Mouse (Mus musculus): ENCODE measurements at regions not wholly inside any gene's neighbourhood (a gene's known extent, or its start where the extent isn't known, plus 50 kb on each side); places are given as distances from the start of the nearest gene placed in this dataset.

GRCm38 (mm10) chr13:84648056-84648455 is 426.0 kb downstream of the Tmem161b start:
- Histone ChIP-seq H3K27ac (no peak overlapping the region), H3K4me3 (no peak overlapping the region), H3K79me2 (replicated peaks; ENCODE audit: control insufficient read depth, insufficient read depth, low read length) (no peaks in the 10 kb centered on the region), H3K27me3 (ENCODE audit: control insufficient read depth, insufficient read depth, low read length) (no peaks in the 10 kb centered on the region), H3K9ac (ENCODE audit: low read depth, low read length) (no peak overlapping the region), H3K4me1 (ENCODE audit: control insufficient read depth, insufficient read depth, low read length) (no peaks in the 10 kb centered on the region), H3K36me3 (ENCODE audit: control insufficient read depth, insufficient read depth, low read length) (no peaks in the 10 kb centered on the region)
- TF ChIP-seq CTCF (IDR thresholded peaks at IDR 0.05) (no peak), POLR2A (IDR thresholded peaks at IDR 0.05; ENCODE audit: insufficient read depth, low read depth, low read length) (no peak), EP300 (IDR thresholded peaks at IDR 0.05; ENCODE audit: insufficient read depth, low read depth, low read length) (no peak)
- WGBS, result 35% methylated on average over 1 of the region's 1 CpGs
- DNase-seq, result no peak
- intact Hi-C loops (cut with DNase I), result no loop called here

- no peaks in the 10 kb centered on the region for H3K79me2 ChIP-seq (replicated peaks; ENCODE audit: control insufficient read depth, insufficient read depth, low read length)
- WGBS, result 64% methylated on average over 2 of the region's 2 CpGs
- no peak for TF ChIP-seq CTCF (IDR thresholded peaks at IDR 0.05)
- no peak for TF ChIP-seq EP300 (IDR thresholded peaks at IDR 0.05; ENCODE audit: insufficient read depth, low read depth, low read length)
- TF ChIP-seq POLR2A (IDR thresholded peaks at IDR 0.05; ENCODE audit: insufficient read depth, low read depth, low read length), result no peak
These were observed 441.9 kb downstream of the Tmem161b start for GRCm38 (mm10) chr13:84663967-84664366.

GRCm38 (mm10) chr13:84680971-84681370 is 458.9 kb downstream of the Tmem161b start:
- H3K9ac ChIP-seq (ENCODE audit: low read depth, low read length), result no peak overlapping the region
- H3K4me3 ChIP-seq, result no peak overlapping the region
- no peak for TF ChIP-seq CTCF (IDR thresholded peaks at IDR 0.05)
- TF ChIP-seq EP300 (IDR thresholded peaks at IDR 0.05; ENCODE audit: insufficient read depth, low read depth, low read length), result no peak
- no peak for TF ChIP-seq POLR2A (IDR thresholded peaks at IDR 0.05; ENCODE audit: insufficient read depth, low read depth, low read length)
- 72% methylated on average over 2 of the region's 2 CpGs for WGBS
- no peak for DNase-seq
- H3K4me1 ChIP-seq (ENCODE audit: control insufficient read depth, insufficient read depth, low read length), result no peaks in the 10 kb centered on the region
- H3K79me2 ChIP-seq (replicated peaks; ENCODE audit: control insufficient read depth, insufficient read depth, low read length), result no peaks in the 10 kb centered on the region
- no peaks in the 10 kb centered on the region for H3K36me3 ChIP-seq (ENCODE audit: control insufficient read depth, insufficient read depth, low read length)
- H3K27me3 ChIP-seq (ENCODE audit: control insufficient read depth, insufficient read depth, low read length), result no peaks in the 10 kb centered on the region
- intact Hi-C loops (cut with DNase I), result no loop called here
- no peak overlapping the region for H3K27ac ChIP-seq

More at GRCm38 (mm10) chr13:84663967-84664366, 441.9 kb downstream of the Tmem161b start:
- H3K27me3 ChIP-seq (ENCODE audit: control insufficient read depth, insufficient read depth, low read length), result no peaks in the 10 kb centered on the region
- DNase-seq, result no peak
- no peak overlapping the region for H3K27ac ChIP-seq
- intact Hi-C loops (cut with DNase I), result no loop called here
- H3K9ac ChIP-seq (ENCODE audit: low read depth, low read length), result no peak overlapping the region
- H3K4me3 ChIP-seq, result no peak overlapping the region
- no peaks in the 10 kb centered on the region for H3K36me3 ChIP-seq (ENCODE audit: control insufficient read depth, insufficient read depth, low read length)
- no peaks in the 10 kb centered on the region for H3K4me1 ChIP-seq (ENCODE audit: control insufficient read depth, insufficient read depth, low read length)

DNA sequence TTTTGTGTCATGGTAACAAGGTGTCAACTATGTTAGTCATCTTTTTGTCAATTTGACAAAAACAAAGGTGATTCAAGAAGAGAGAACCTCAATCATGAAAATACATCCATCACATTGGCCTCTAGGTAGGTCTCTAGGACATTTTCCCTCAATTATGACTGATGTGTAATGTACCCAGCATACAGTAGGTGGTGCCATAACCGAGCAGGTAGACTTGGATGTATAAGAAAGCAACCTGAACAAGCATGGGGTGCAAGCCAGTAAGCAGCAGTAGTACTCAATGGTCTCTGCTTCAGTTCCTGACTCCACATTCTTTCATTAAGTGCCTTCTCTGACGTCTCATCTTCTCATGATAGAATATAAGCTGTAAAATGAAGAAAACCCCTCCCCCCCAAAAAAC is 463.8 kb downstream of the Tmem161b start:
- Histone ChIP-seq H3K36me3 (ENCODE audit: control insufficient read depth, insufficient read depth, low read length) (no peaks in the 10 kb centered on the region), H3K27me3 (ENCODE audit: control insufficient read depth, insufficient read depth, low read length) (no peaks in the 10 kb centered on the region), H3K9ac (ENCODE audit: low read depth, low read length) (no peak overlapping the region), H3K79me2 (replicated peaks; ENCODE audit: control insufficient read depth, insufficient read depth, low read length) (no peaks in the 10 kb centered on the region), H3K27ac (no peak overlapping the region), H3K4me1 (ENCODE audit: control insufficient read depth, insufficient read depth, low read length) (no peaks in the 10 kb centered on the region), H3K4me3 (no peak overlapping the region)
- TF ChIP-seq POLR2A (IDR thresholded peaks at IDR 0.05; ENCODE audit: insufficient read depth, low read depth, low read length), result no peak
- TF ChIP-seq CTCF (IDR thresholded peaks at IDR 0.05), result peak; percentile 59
- DNase-seq, result no peak
- intact Hi-C loops (cut with DNase I), result loop anchor here (2.0 kb wide), 1 partner anchor 73 kb away; no protein-coding TSS in a partner anchor
- 40% methylated on average over 2 of the region's 2 CpGs for whole genome bisulfite sequencing

GRCm38 (mm10) chr13:84693462-84693861 is 471.4 kb downstream of the Tmem161b start:
- Histone ChIP-seq H3K4me3 (no peak overlapping the region), H3K36me3 (ENCODE audit: control insufficient read depth, insufficient read depth, low read length) (no peaks in the 10 kb centered on the region), H3K9ac (ENCODE audit: low read depth, low read length) (no peak overlapping the region), H3K27ac (no peak overlapping the region; the same call in 1 of the 2 replicates), H3K79me2 (replicated peaks; ENCODE audit: control insufficient read depth, insufficient read depth, low read length) (no peaks in the 10 kb centered on the region), H3K27me3 (ENCODE audit: control insufficient read depth, insufficient read depth, low read length) (no peaks in the 10 kb centered on the region), H3K4me1 (ENCODE audit: control insufficient read depth, insufficient read depth, low read length) (no peaks in the 10 kb centered on the region)
- WGBS, result 80% methylated on average over 2 of the region's 2 CpGs
- intact Hi-C loops (cut with DNase I), result no loop called here
- TF ChIP-seq CTCF (IDR thresholded peaks at IDR 0.05), result no peak
- no peak for TF ChIP-seq POLR2A (IDR thresholded peaks at IDR 0.05; ENCODE audit: insufficient read depth, low read depth, low read length)
- no peak for TF ChIP-seq EP300 (IDR thresholded peaks at IDR 0.05; ENCODE audit: insufficient read depth, low read depth, low read length)
- no peak for DNase-seq

GRCm38 (mm10) chr13:84698472-84699080 is 476.5 kb downstream of the Tmem161b start:
- Histone ChIP-seq H3K27ac (no peak overlapping the region), H3K27me3 (ENCODE audit: control insufficient read depth, insufficient read depth, low read length) (no peaks in the 10 kb centered on the region), H3K4me3 (no peak overlapping the region), H3K4me1 (ENCODE audit: control insufficient read depth, insufficient read depth, low read length) (no peaks in the 10 kb centered on the region), H3K79me2 (replicated peaks; ENCODE audit: control insufficient read depth, insufficient read depth, low read length) (no peaks in the 10 kb centered on the region), H3K36me3 (ENCODE audit: control insufficient read depth, insufficient read depth, low read length) (no peaks in the 10 kb centered on the region), H3K9ac (ENCODE audit: low read depth, low read length) (no peak overlapping the region)
- WGBS, result 47% methylated on average over 3 of the region's 3 CpGs
- TF ChIP-seq EP300 (IDR thresholded peaks at IDR 0.05; ENCODE audit: insufficient read depth, low read depth, low read length) (no peak), POLR2A (IDR thresholded peaks at IDR 0.05; ENCODE audit: insufficient read depth, low read depth, low read length) (no peak), CTCF (IDR thresholded peaks at IDR 0.05) (no peak)
- DNase-seq, result no peak
- intact Hi-C loops (cut with DNase I), result no loop called here
